ENCODE assay signal across 10 mouse cellular contexts in the genomic region with DNA sequence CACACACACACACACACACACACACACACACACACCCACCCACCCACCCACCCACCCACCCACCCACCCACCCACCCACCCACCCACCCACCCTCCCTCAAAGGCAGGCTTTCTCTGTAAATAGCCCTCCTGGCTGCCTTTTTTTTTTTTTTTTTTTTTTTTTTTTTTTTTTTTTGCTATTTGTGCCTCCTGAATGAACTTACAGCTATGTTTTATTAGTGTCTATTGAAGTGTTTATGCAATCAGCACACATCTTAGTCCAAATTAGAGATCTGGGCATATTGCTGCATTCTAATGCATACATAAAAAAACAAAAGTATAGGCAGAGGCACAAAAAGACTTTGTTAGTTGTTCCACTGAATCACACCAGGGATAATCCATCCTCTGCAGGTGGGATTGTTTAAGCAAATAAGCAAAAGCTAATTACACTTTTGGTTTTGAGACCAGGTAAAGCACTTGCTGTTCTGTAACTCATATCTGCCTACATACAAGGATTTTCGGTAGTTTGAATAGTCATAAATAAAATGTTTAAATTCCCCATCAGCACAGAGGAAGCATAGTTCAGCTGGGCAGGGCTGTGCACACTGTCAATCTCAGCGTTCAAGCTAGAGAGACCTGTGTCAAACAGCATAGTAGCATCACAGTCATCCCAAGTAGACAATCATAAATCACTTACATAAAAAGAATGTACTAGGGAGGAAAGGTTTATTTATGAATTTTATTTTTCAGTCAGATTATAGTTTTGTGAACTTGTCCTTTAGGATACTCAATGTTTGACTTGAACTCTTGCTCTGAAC. TPM values are rescaled to one million over a fixed set of nuclear protein-coding genes. Genes with fewer than 3 reads are reported as not detected.
DNase-seq lines count a peak whose midpoint lies in the region; ATAC-seq and TF ChIP-seq lines count a peak whose summit lies in the region.
"Had no signal": no experiment of that assay in that cellular context is flagged by ENCODE, and none has a peak within 500 bp of the region (broad histone marks: within the 10 kb centered on the region; RNA-seq: fewer than 3 reads in every experiment).

No protein-coding gene starts in this region.

- dilution Hi-C loops in CH12.LX (cut with MboI; ENCODE audit: extremely low pct_ligation_motif_present, extremely low pct_unique_long_range_greater_than_20kb, low sequenced_read_pairs), result no loop called here

- no peak overlapping the region; a peak in 1 of 4 replicates for H3K27ac ChIP-seq in heart, embryonic 14.5 days (replicated peaks in 1 of 2; ENCODE audit: control insufficient read depth in 1 of 2, insufficient read depth in 1 of 2, low read depth in 2 of 2, low read length in 2 of 2)
- no peak overlapping the region for H3K27ac ChIP-seq in CH12.LX (ENCODE audit: insufficient read depth, low read depth)
- no peak overlapping the region for H3K27ac ChIP-seq in forebrain, postnatal 0 days (ENCODE audit: low read depth, low read length)
- no peak overlapping the region for H3K27ac ChIP-seq in midbrain, embryonic 10.5 days (replicated peaks)

- ATAC-seq in heart, embryonic 14.5 days (ENCODE audit: insufficient number of reproducible peaks, insufficient read depth, low FRiP score, low read depth), result no peak
- ATAC-seq in forebrain, postnatal 0 days, result no peak

- TF ChIP-seq EP300 in CH12.LX (IDR thresholded peaks at IDR 0.05; ENCODE audit: low read length), result no peak

- WGBS in heart, embryonic 14.5 days, result 33% methylated on average over 2 of the region's 2 CpGs
- 31% methylated on average over 2 of the region's 2 CpGs for WGBS in forebrain, postnatal 0 days
- 73% methylated on average over 2 of the region's 2 CpGs for WGBS in midbrain, embryonic 10.5 days

- H3K27me3 ChIP-seq in heart, embryonic 14.5 days (ENCODE audit: control insufficient read depth, insufficient read depth, low read length), result no peaks in the 10 kb centered on the region
- H3K27me3 ChIP-seq in CH12.LX (replicated peaks), result no peaks in the 10 kb centered on the region
- no peaks in the 10 kb centered on the region for H3K27me3 ChIP-seq in forebrain, postnatal 0 days (ENCODE audit: insufficient read depth, low read length)
- H3K27me3 ChIP-seq in midbrain, embryonic 10.5 days (ENCODE audit: low read depth, poor library complexity, severe bottlenecking), result no peaks in the 10 kb centered on the region

- TF ChIP-seq CTCF in CH12.LX (conservative IDR thresholded peaks at IDR 0.05 in 1 of 2, IDR thresholded peaks at IDR 0.05 in 1 of 2; ENCODE audit: low read depth in 2 of 2, low read length in 2 of 2), result no peak
- no peak for TF ChIP-seq CTCF in forebrain, postnatal 0 days (IDR thresholded peaks at IDR 0.05; ENCODE audit: low read depth)

- in situ Hi-C loops in CH12.LX (cut with MboI; ENCODE audit: low pct_ligation_motif_present, low pct_unique_long_range_greater_than_20kb, low sequenced_read_pairs), result no loop called here

- no peak for TF ChIP-seq RAD21 in CH12.LX (IDR thresholded peaks at IDR 0.05; ENCODE audit: low read depth, low read length)

- peak overlapping the region in 1 of 2 experiments; percentile 21; a peak in 2 of 4 replicates for H3K4me3 ChIP-seq in heart, embryonic 14.5 days (ENCODE audit: control insufficient read depth in 1 of 2, insufficient read depth in 1 of 2, low read depth in 1 of 2, low read length in 2 of 2)
- H3K4me3 ChIP-seq in CH12.LX (replicated peaks in 1 of 3; ENCODE audit: low read depth in 2 of 3, low read length in 2 of 3, poor library complexity in 1 of 3), result no peak overlapping the region
- no peak overlapping the region for H3K4me3 ChIP-seq in forebrain, postnatal 0 days (ENCODE audit: low read depth, low read length)
- peak overlapping the region; percentile 85 for H3K4me3 ChIP-seq in midbrain, embryonic 10.5 days

- no peak for TF ChIP-seq POLR2A in CH12.LX (IDR thresholded peaks at IDR 0.05; ENCODE audit: low read depth, low read length)

- H3K9me3 ChIP-seq in heart, embryonic 14.5 days (ENCODE audit: control insufficient read depth, low read length), result no peaks in the 10 kb centered on the region
- H3K9me3 ChIP-seq in CH12.LX (replicated peaks; ENCODE audit: low read length), result no peaks in the 10 kb centered on the region
- no peaks in the 10 kb centered on the region for H3K9me3 ChIP-seq in forebrain, postnatal 0 days (ENCODE audit: low read length)
- no peaks in the 10 kb centered on the region for H3K9me3 ChIP-seq in midbrain, embryonic 10.5 days (replicated peaks)
- H3K9me3 ChIP-seq: G1E had no signal

- peaks cover 54% of the 10 kb centered on the region for H3K36me3 ChIP-seq in heart, embryonic 14.5 days (ENCODE audit: control insufficient read depth, insufficient read depth, low read length)
- peaks cover 10 to 34% of the 10 kb centered on the region in 2 experiments for H3K36me3 ChIP-seq in CH12.LX (replicated peaks in 1 of 2; ENCODE audit: control insufficient read depth in 1 of 2, insufficient read depth in 1 of 2, low read length in 1 of 2)
- H3K36me3 ChIP-seq in forebrain, postnatal 0 days (ENCODE audit: insufficient read depth), result peaks cover 7% of the 10 kb centered on the region
- peaks cover 60% of the 10 kb centered on the region for H3K36me3 ChIP-seq in midbrain, embryonic 10.5 days

- H3K4me1 ChIP-seq in heart, embryonic 14.5 days (ENCODE audit: control insufficient read depth in 2 of 2, insufficient read depth in 2 of 2, low read length in 2 of 2), result peaks cover 8 to 36% of the 10 kb centered on the region in 2 experiments
- H3K4me1 ChIP-seq in CH12.LX (ENCODE audit: control insufficient read depth in 1 of 2, insufficient read depth in 2 of 2), result peaks cover 8 to 44% of the 10 kb centered on the region in 2 experiments
- H3K4me1 ChIP-seq in forebrain, postnatal 0 days (ENCODE audit: insufficient read depth), result 0 out of 2 replicates have a peak, but pooled peaks cover 14% of the 10 kb centered on the region
- H3K4me1 ChIP-seq in midbrain, embryonic 10.5 days, result peaks cover 48% of the 10 kb centered on the region

- H3K4me2 ChIP-seq in heart, embryonic 14.5 days (ENCODE audit: low read length), result peak overlapping the region; percentile 84
- H3K4me2 ChIP-seq in CH12.LX (ENCODE audit: insufficient read depth, low read depth, poor library complexity, severe bottlenecking), result peak overlapping the region; percentile 2; the same call in 1 of the 2 replicates
- peak overlapping the region; percentile 4; the same call in 1 of the 2 replicates for H3K4me2 ChIP-seq in forebrain, postnatal 0 days (ENCODE audit: low read depth)

- H3K79me2 ChIP-seq in CH12.LX (replicated peaks; ENCODE audit: control insufficient read depth, extremely low read depth, insufficient read depth, poor library complexity, severe bottlenecking), result peaks cover 34% of the 10 kb centered on the region

- no peak for DNase-seq in heart, postnatal 4 days
- no peak for DNase-seq in CH12.LX (ENCODE audit: extremely low read depth)
- no peak for DNase-seq in forebrain, postnatal 0 days
- peak; percentile 9 for DNase-seq in midbrain, embryonic 10.5 days (ENCODE audit: low spot score)
- DNase-seq in adrenal gland, postnatal 4 days (ENCODE audit: low spot score in 2 of 2), result no peak
- no peak for DNase-seq in thymus, postnatal 10 days (ENCODE audit: low spot score in 2 of 2)
- DNase-seq in frontal cortex, postnatal 25 days (ENCODE audit: low spot score in 2 of 2), result no peak

- peak overlapping the region; percentile 98; the same call in 1 of the 2 replicates for H3K9ac ChIP-seq in heart, embryonic 14.5 days (ENCODE audit: low read length)
- no peak overlapping the region for H3K9ac ChIP-seq in CH12.LX (ENCODE audit: insufficient read depth, low read depth)
- 0 out of 2 replicates have a peak overlapping the region, but pooled peaks have one; percentile 2 for H3K9ac ChIP-seq in forebrain, postnatal 0 days

RNA-seq across cellular contexts. Expression of gene Pnrc2, which starts 3.2 kb away (rescaled TPM):
- 133 and 137 TPM in 2 replicates for polyA plus RNA-seq in heart, embryonic 14.5 days (2014; fragmentation: Nextera tagmentation; extraction: Ambion mirVana)
- 10 to 100 TPM; 81.7 to 88.6 TPM for total RNA-seq in heart, postnatal 4 days (2021)
- total RNA-seq in CH12.LX (2012; rRNA removed) (22.2 and 30.5 TPM in 2 replicates), CH12.LX (2014; rRNA removed) (46.9 and 55.0 TPM in 2 replicates)
- 32.8 and 34.4 TPM in 2 replicates for polyA plus RNA-seq in CH12.LX (2012; ENCODE audit: insufficient read length, low read depth)
- total RNA-seq in forebrain, postnatal 0 days (2014; rRNA removed), result 64.4 and 75.0 TPM in 2 replicates
- 60.9 and 73.0 TPM in 2 replicates for polyA plus RNA-seq in forebrain, postnatal 0 days (2015; fragmentation: Nextera tagmentation; extraction: Ambion mirVana)
- 216 and 225 TPM in 2 replicates for polyA plus RNA-seq in midbrain, embryonic 10.5 days (2016; fragmentation: Nextera tagmentation; extraction: Ambion mirVana)
- 100 to 1,000 TPM; 152 to 159 TPM for total RNA-seq in adrenal gland, postnatal 4 days (2021)

RNA-seq across cellular contexts. Expression of gene Srsf10, which starts 14.9 kb away (rescaled TPM):
- 144 and 147 TPM in 2 replicates for polyA plus RNA-seq in heart, embryonic 14.5 days (2014; fragmentation: Nextera tagmentation; extraction: Ambion mirVana)
- total RNA-seq in heart, postnatal 4 days (2021), result 10 to 100 TPM; 73.8 to 80.5 TPM
- total RNA-seq in CH12.LX (2012; rRNA removed) (85.7 and 127 TPM in 2 replicates), CH12.LX (2014; rRNA removed) (179 and 197 TPM in 2 replicates)
- 291 and 341 TPM in 2 replicates for polyA plus RNA-seq in CH12.LX (2012; ENCODE audit: insufficient read length, low read depth)
- 96.4 and 114 TPM in 2 replicates for total RNA-seq in forebrain, postnatal 0 days (2014; rRNA removed)
- polyA plus RNA-seq in forebrain, postnatal 0 days (2015; fragmentation: Nextera tagmentation; extraction: Ambion mirVana), result 131 and 143 TPM in 2 replicates
- 368 and 383 TPM in 2 replicates for polyA plus RNA-seq in midbrain, embryonic 10.5 days (2016; fragmentation: Nextera tagmentation; extraction: Ambion mirVana)
- total RNA-seq in adrenal gland, postnatal 4 days (2021), result 100 to 1,000 TPM; 145 to 183 TPM

RNA-seq across cellular contexts. Expression of gene Cnr2, which starts 24.8 kb away (rescaled TPM):
- 0.36 and 0.38 TPM in 2 replicates for polyA plus RNA-seq in heart, embryonic 14.5 days (2014; fragmentation: Nextera tagmentation; extraction: Ambion mirVana)
- total RNA-seq in heart, postnatal 4 days (2021), result under 1 TPM; 0.68 to 0.74 TPM
- total RNA-seq in CH12.LX (2012; rRNA removed) (5.6 and 6.5 TPM in 2 replicates), CH12.LX (2014; rRNA removed) (13.5 and 13.8 TPM in 2 replicates)
- 9.4 and 10.6 TPM in 2 replicates for polyA plus RNA-seq in CH12.LX (2012; ENCODE audit: insufficient read length, low read depth)
- total RNA-seq in forebrain, postnatal 0 days (2014; rRNA removed), result 0.24 and 0.31 TPM in 2 replicates
- 0.17 TPM in 1 of 2 replicates, not detected in the other for polyA plus RNA-seq in forebrain, postnatal 0 days (2015; fragmentation: Nextera tagmentation; extraction: Ambion mirVana)
- 0.46 and 0.60 TPM in 2 replicates for polyA plus RNA-seq in midbrain, embryonic 10.5 days (2016; fragmentation: Nextera tagmentation; extraction: Ambion mirVana)
- total RNA-seq in adrenal gland, postnatal 4 days (2021), result 1 to 10 TPM; 3.8 to 4.1 TPM
- total RNA-seq: left cerebral cortex, adult 18-20 months had no signal

RNA-seq across cellular contexts. Expression of gene Fuca1, which starts 50.1 kb away (rescaled TPM):
- polyA plus RNA-seq in heart, embryonic 14.5 days (2014; fragmentation: Nextera tagmentation; extraction: Ambion mirVana), result 50.1 and 63.0 TPM in 2 replicates
- 10 to 100 TPM; 42.4 to 45.9 TPM for total RNA-seq in heart, postnatal 4 days (2021)
- 63.2 and 77.6 TPM in 2 replicates for total RNA-seq in CH12.LX (2012; rRNA removed)
- total RNA-seq in CH12.LX (2014; rRNA removed), result 28.6 and 32.6 TPM in 2 replicates
- polyA plus RNA-seq in CH12.LX (2012; ENCODE audit: insufficient read length, low read depth), result 66.5 and 71.5 TPM in 2 replicates
- total RNA-seq in forebrain, postnatal 0 days (2014; rRNA removed), result 30.9 and 33.2 TPM in 2 replicates
- polyA plus RNA-seq in forebrain, postnatal 0 days (2015; fragmentation: Nextera tagmentation; extraction: Ambion mirVana), result 67.7 and 75.2 TPM in 2 replicates
- polyA plus RNA-seq in midbrain, embryonic 10.5 days (2016; fragmentation: Nextera tagmentation; extraction: Ambion mirVana), result 54.0 and 63.7 TPM in 2 replicates
- total RNA-seq in adrenal gland, postnatal 4 days (2021), result 10 to 100 TPM; 88.2 to 99.0 TPM

Comparison
In these comparisons a context has a peak if more than half of its experiments do, and no peak if none do; other contexts are left out.
1. H3K4me2 ChIP-seq: peak in every context shown above with its lines; median percentile 84 in heart, embryonic 14.5 days; 4 in forebrain, postnatal 0 days; 2 in CH12.LX.